Mouse (Mus musculus) hindbrain, postnatal 0 days (tissue): ENCODE results near the gene Gtf3c2. TPM values are rescaled to one million over a fixed set of nuclear protein-coding genes. Genes with fewer than 3 reads are reported as not detected.
A peak's percentile ranks its signal among the peaks of the same experiment; 100 is the strongest.

Experiments
- ATAC-seq: fragments of 200-750 bp; cut with Nextera tagmentation; 2 replicates; pipeline ENCODE4 v1.8.0; 2017; ENCODE audit warnings: mild to moderate bottlenecking, moderate TSS enrichment, moderate library complexity
- DNase-seq: peaks from one replicate; pipeline ENCODE4 v3.0.0-alpha.2; 2015; ENCODE audit warnings: low spot score
- H3K27ac ChIP-seq: fragments of 300-500 bp; sonication (generic); 2 replicates; pipeline ENCODE4 v1.5.1; 2014; ENCODE audit warnings: mild to moderate bottlenecking
- H3K27me3 ChIP-seq: fragments of 300-500 bp; sonication (generic); 2 replicates; pipeline ENCODE4 v1.6.1; 2014; ENCODE audit warnings: low read length, mixed read lengths; ENCODE audit not compliant: insufficient read depth
- H3K36me3 ChIP-seq: fragments of 300-500 bp; sonication (generic); 2 replicates; pipeline ENCODE4 v1.6.1; 2014; ENCODE audit warnings: low read length, mixed read lengths; ENCODE audit not compliant: insufficient read depth
- H3K4me1 ChIP-seq: fragments of 300-500 bp; sonication (generic); 2 replicates; pipeline ENCODE4 v1.6.1; 2014; ENCODE audit warnings: antibody characterized with exemption, low read length, mixed read lengths; ENCODE audit not compliant: insufficient read depth
- H3K4me2 ChIP-seq: fragments of 300-500 bp; sonication (generic); 2 replicates; pipeline ENCODE4 v1.6.1; 2014; ENCODE audit warnings: low read depth, mild to moderate bottlenecking, low read length, moderate library complexity, mixed read lengths
- H3K4me3 ChIP-seq: fragments of 300-500 bp; sonication (generic); 2 replicates; pipeline ENCODE4 v1.5.1; 2014; ENCODE audit warnings: low read length
- H3K9ac ChIP-seq: fragments of 300-500 bp; sonication (generic); replicated peaks from 2 replicates; pipeline ENCODE4 v1.6.1; 2014; ENCODE audit warnings: mild to moderate bottlenecking, low read length, moderate library complexity, mixed read lengths
- H3K9me3 ChIP-seq: fragments of 300-500 bp; sonication (generic); 2 replicates; pipeline ENCODE4 v1.6.1; 2016; ENCODE audit warnings: low read length, mixed read lengths
- CTCF ChIP-seq: IDR thresholded peaks from 2 replicates; pipeline ENCODE4 v1.5.1; 2016; ENCODE audit warnings: antibody characterized with exemption, control low read depth, low read depth
- WGBS: fragments of 180-500 bp; shearing (Covaris S2); extraction: QIAGEN DNeasy Blood & Tissue Kit; methylation state at CpG from one replicate; pipeline ENCODE4 v1.1.7; 2014; 5-methylcytosine and 5-hydroxymethylcytosine counted together
- polyA plus RNA-seq: library from polyadenylated mRNA; unstranded; fragments of >200 nt; fragmentation: Nextera tagmentation; extraction: Ambion mirVana; gene quantifications from 2 replicates; pipeline ENCODE4 v1.2.1, GENCODE M21; 2015
- total RNA-seq: library from RNA; depleted of rRNA; stranded (reverse); fragments of >200 nt; gene quantifications from 2 replicates; pipeline ENCODE4 v1.2.3, GENCODE M21; 2014

Gene Gtf3c2
- total and polyA plus RNA-seq, 2 experiments from 2014 or later, result 46.1 to 65.6 TPM

- under 1% methylated on average over 49 of the region's 53 CpGs for WGBS
- H3K9me3 ChIP-seq, result peaks cover 5% of the 10 kb centered on the region; the same call in 1 of the 2 replicates
- H3K9ac ChIP-seq, result peak within 1 kb of the TSS; percentile 83
- peak within 1 kb of the TSS; percentile 68 for H3K4me3 ChIP-seq
- H3K36me3 ChIP-seq, result peaks cover 65% of the 10 kb centered on the region
- ATAC-seq (peak; percentile 98), DNase-seq (peak; percentile 99)
- H3K27me3 ChIP-seq, result no peaks in the 10 kb centered on the region
- H3K27ac ChIP-seq, result peak within 1 kb of the TSS; percentile 82
- H3K4me2 ChIP-seq, result peak within 1 kb of the TSS; percentile 87
- H3K4me1 ChIP-seq, result peaks cover 5% of the 10 kb centered on the region; the same call in 1 of the 2 replicates
- TF ChIP-seq CTCF, result peak; percentile 18; the same call in 1 of the 2 replicates
Observed at GRCm38 (mm10) chr5:31201742-31202590, 22.0 kb upstream of the Gtf3c2 start, which contains the start of gene Zfp513. TSS of gene Zfp513 (minus strand) at chr5:31202303.

DNA sequence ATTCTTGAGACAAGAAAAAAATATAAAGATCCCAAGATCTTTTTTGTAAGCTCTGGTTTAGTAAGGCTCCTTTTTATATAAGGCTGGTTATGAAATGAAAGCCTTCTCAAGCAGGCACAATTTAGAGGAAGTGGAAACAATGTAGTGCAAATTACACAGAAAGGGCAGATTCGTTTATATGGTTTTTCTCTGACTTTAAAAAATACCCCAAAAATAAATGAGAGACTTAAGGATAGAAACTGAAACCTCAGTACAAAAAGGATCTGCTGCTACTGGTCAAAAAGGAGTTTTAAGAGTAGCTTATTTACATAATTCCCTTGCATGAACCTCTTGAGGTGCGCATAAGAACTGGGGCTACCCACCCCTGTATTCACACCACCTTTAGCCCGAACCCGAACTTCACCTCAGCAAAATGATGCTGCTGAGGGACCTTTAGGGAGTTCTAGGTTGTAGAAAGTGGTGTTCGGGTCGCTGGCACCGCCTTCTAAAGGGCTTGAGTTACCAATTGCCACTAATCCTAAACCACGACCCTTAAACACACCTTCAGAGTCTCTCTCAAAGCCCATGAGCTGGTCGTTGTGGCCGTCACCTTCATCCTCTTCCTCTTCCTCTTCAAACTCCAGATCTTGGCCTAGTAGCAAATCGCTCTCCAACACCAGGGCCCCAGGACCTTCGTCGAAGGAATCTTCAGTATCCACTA, 21.2 kb upstream of the Gtf3c2 start:
- Histone ChIP-seq H3K4me1 (peaks cover 5% of the 10 kb centered on the region; the same call in 1 of the 2 replicates), H3K4me3 (peak overlapping the region; percentile 68), H3K9ac (peak overlapping the region; percentile 83), H3K27ac (peak overlapping the region; percentile 82), H3K4me2 (peak overlapping the region; percentile 87), H3K36me3 (peaks cover 69% of the 10 kb centered on the region), H3K27me3 (no peaks in the 10 kb centered on the region), H3K9me3 (peaks cover 5% of the 10 kb centered on the region; the same call in 1 of the 2 replicates)
- no peak for TF ChIP-seq CTCF
- 17% methylated on average over 13 of the region's 13 CpGs for WGBS
- ATAC-seq, result no peak
- DNase-seq, result no peak

GRCm38 (mm10) chr5:31200327-31200768, 20.4 kb upstream of the Gtf3c2 start:
- Histone ChIP-seq H3K9me3 (peaks cover 5% of the 10 kb centered on the region; the same call in 1 of the 2 replicates), H3K27me3 (no peaks in the 10 kb centered on the region), H3K36me3 (peaks cover 69% of the 10 kb centered on the region), H3K4me2 (no peak overlapping the region), H3K27ac (no peak overlapping the region), H3K9ac (no peak overlapping the region), H3K4me3 (no peak overlapping the region), H3K4me1 (peaks cover 5% of the 10 kb centered on the region; the same call in 1 of the 2 replicates)
- 89% methylated on average over 27 of the region's 27 CpGs for WGBS
- ATAC-seq (no peak), DNase-seq (no peak)
- no peak for TF ChIP-seq CTCF

GRCm38 (mm10) chr5:31199893-31200292, 19.9 kb upstream of the Gtf3c2 start:
- Histone ChIP-seq H3K9me3 (peaks cover 5% of the 10 kb centered on the region; the same call in 1 of the 2 replicates), H3K36me3 (peaks cover 68% of the 10 kb centered on the region), H3K27me3 (no peaks in the 10 kb centered on the region), H3K4me2 (no peak overlapping the region), H3K9ac (no peak overlapping the region), H3K27ac (no peak overlapping the region), H3K4me1 (peaks cover 5% of the 10 kb centered on the region; the same call in 1 of the 2 replicates), H3K4me3 (no peak overlapping the region)
- TF ChIP-seq CTCF, result peak; percentile 55
- 78% methylated on average over 9 of the region's 9 CpGs for WGBS
- DNase-seq, result peak; percentile 31
- no peak for ATAC-seq

DNA sequence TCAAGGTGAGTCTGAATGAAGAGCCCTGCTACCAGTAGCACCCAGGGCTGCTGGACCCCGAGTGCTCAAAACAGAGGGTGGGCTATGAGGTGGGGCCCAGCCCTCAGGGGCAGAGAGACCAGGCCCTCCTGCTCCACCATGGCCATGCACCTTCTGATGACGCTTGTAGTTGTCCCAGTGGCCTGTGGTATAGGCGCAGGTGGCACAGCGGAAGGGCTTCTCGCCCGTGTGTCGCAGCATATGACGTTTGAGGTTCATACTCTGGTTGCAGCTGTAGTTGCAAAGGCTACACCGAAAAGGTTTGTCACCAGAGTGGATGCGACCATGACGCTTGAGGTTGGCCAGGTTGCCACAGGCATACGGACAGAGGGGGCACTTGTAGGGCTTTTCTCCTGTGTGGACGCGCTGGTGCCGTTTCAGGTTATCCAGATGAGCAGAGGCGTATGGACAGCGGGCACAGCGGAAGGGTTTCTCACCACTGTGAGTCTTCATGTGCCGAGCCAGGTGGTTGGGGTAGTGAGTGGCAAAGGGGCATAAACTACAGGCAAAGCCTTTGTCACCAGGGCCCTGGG, 19.5 kb upstream of the Gtf3c2 start:
- no peaks in the 10 kb centered on the region for H3K27me3 ChIP-seq
- 89% methylated on average over 19 of the region's 19 CpGs for WGBS
- no peak for TF ChIP-seq CTCF
- H3K36me3 ChIP-seq, result peaks cover 69% of the 10 kb centered on the region
- no peak overlapping the region for H3K27ac ChIP-seq
- no peak for DNase-seq
- H3K4me2 ChIP-seq, result no peak overlapping the region
- H3K4me1 ChIP-seq, result peaks cover 5% of the 10 kb centered on the region; the same call in 1 of the 2 replicates
- no peak overlapping the region for H3K4me3 ChIP-seq
- no peak for ATAC-seq
- H3K9me3 ChIP-seq, result peaks cover 5% of the 10 kb centered on the region; the same call in 1 of the 2 replicates
- no peak overlapping the region for H3K9ac ChIP-seq

- WGBS, result 79% methylated on average over 5 of the region's 5 CpGs
- Histone ChIP-seq H3K4me3 (no peak overlapping the region), H3K27me3 (no peaks in the 10 kb centered on the region), H3K9me3 (peaks cover 5% of the 10 kb centered on the region; the same call in 1 of the 2 replicates), H3K36me3 (peaks cover 68% of the 10 kb centered on the region), H3K4me2 (no peak overlapping the region), H3K9ac (no peak overlapping the region), H3K27ac (no peak overlapping the region), H3K4me1 (peaks cover 10% of the 10 kb centered on the region; the same call in 1 of the 2 replicates)
- ATAC-seq, result no peak
- TF ChIP-seq CTCF, result no peak
- DNase-seq, result no peak
Observed at GRCm38 (mm10) chr5:31198616-31199320, 18.8 kb upstream of the Gtf3c2 start.
